Mouse (Mus musculus) intestine, postnatal 0 days (tissue): ENCODE results near the gene Ptpn11. TPM values are rescaled to one million over a fixed set of nuclear protein-coding genes. Genes with fewer than 3 reads are reported as not detected.
"Not testable (repeated sequence)": the region's sequence is repeated elsewhere in the genome, so short reads cannot be mapped to it uniquely, and the experiment has no call there.

ENCODE experiments used
- ATAC-seq: fragments of 200-750 bp; cut with Nextera tagmentation; 2 replicates; pipeline ENCODE4 v1.8.0; 2017; ENCODE audit warnings: mild to moderate bottlenecking, moderate TSS enrichment, moderate library complexity
- H3K27ac ChIP-seq: fragments of 300-500 bp; sonication (generic); 2 replicates; pipeline ENCODE4 v1.5.1; 2014; ENCODE audit warnings: mild to moderate bottlenecking, low read depth, low read length, moderate library complexity
- H3K27me3 ChIP-seq: fragments of 300-500 bp; sonication (generic); replicated peaks from 2 replicates; pipeline ENCODE4 v1.6.1; 2014; ENCODE audit warnings: low read length, mixed read lengths; ENCODE audit not compliant: control insufficient read depth, insufficient read depth
- H3K36me3 ChIP-seq: fragments of 300-500 bp; sonication (generic); 2 replicates; pipeline ENCODE4 v1.6.1; 2014; ENCODE audit warnings: mild to moderate bottlenecking, moderate library complexity; ENCODE audit not compliant: control insufficient read depth, insufficient read depth
- H3K4me1 ChIP-seq: fragments of 300-500 bp; sonication (generic); replicated peaks from 2 replicates; pipeline ENCODE4 v1.6.1; 2014; ENCODE audit warnings: antibody characterized with exemption, low read length, mixed read lengths; ENCODE audit not compliant: control insufficient read depth, insufficient read depth
- H3K4me2 ChIP-seq: fragments of 300-500 bp; sonication (generic); replicated peaks from 2 replicates; pipeline ENCODE4 v1.6.1; 2014; ENCODE audit warnings: low read depth, mild to moderate bottlenecking, moderate library complexity
- H3K4me3 ChIP-seq: fragments of 300-500 bp; sonication (generic); 2 replicates; pipeline ENCODE4 v1.5.1; 2014; ENCODE audit warnings: low read depth, low read length
- H3K9ac ChIP-seq: fragments of 300-500 bp; sonication (generic); 2 replicates; pipeline ENCODE4 v1.6.1; 2014; ENCODE audit warnings: mild to moderate bottlenecking, low read depth, low read length
- H3K9me3 ChIP-seq: fragments of 300-500 bp; sonication (generic); 2 replicates; pipeline ENCODE4 v1.6.1; 2016; ENCODE audit warnings: mixed run types; ENCODE audit not compliant: control insufficient read depth
- CTCF ChIP-seq: sonication (generic); IDR thresholded peaks from 2 replicates; pipeline ENCODE4 v1.5.1; 2016; ENCODE audit warnings: low read depth, mild to moderate bottlenecking, control low read depth, antibody characterized with exemption, moderate library complexity
- WGBS: fragments of 180-500 bp; shearing (Covaris S2); extraction: QIAGEN DNeasy Blood & Tissue Kit; methylation state at CpG from one replicate; pipeline ENCODE4 v1.1.7; 2014; 5-methylcytosine and 5-hydroxymethylcytosine counted together
- polyA plus RNA-seq: library from polyadenylated mRNA; unstranded; fragments of >200 nt; fragmentation: Nextera tagmentation; extraction: Ambion mirVana; gene quantifications from 2 replicates; pipeline ENCODE4 v1.2.1, GENCODE M21; 2015

Gene Ptpn11
- polyA plus RNA-seq, 1 experiment from 2014 or later, result 14.0 TPM

DNA sequence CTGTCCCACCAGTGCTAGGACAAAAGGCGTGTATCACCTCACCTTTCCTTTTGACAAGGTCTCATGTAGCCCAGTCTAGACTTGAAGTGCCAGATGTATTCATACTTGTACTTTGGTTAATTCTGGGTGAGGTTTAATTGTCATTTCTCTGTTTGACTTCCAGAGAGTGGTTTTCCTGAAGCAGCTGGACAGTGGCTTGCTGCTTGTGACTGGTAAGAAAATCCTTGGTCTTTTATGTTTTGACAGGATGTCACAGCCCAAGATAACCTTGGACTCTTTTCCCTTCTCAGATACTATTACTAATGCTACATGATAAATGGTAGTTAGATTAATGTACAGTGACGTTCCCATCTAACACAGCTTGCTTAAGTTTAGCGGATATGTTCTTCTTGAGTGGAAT is 15.8 kb upstream of the Ptpn11 start:
- H3K9me3 ChIP-seq, result no peaks in the 10 kb centered on the region
- ATAC-seq, result no peak
- H3K4me1 ChIP-seq, result no peaks in the 10 kb centered on the region
- no peaks in the 10 kb centered on the region for H3K27me3 ChIP-seq
- no peak overlapping the region for H3K27ac ChIP-seq
- no peak overlapping the region for H3K4me2 ChIP-seq
- no peak for TF ChIP-seq CTCF
- peaks cover 62% of the 10 kb centered on the region for H3K36me3 ChIP-seq
- WGBS, result 69% methylated on average over 3 of the region's 3 CpGs
- no peak overlapping the region for H3K9ac ChIP-seq
- no peak overlapping the region for H3K4me3 ChIP-seq

DNA sequence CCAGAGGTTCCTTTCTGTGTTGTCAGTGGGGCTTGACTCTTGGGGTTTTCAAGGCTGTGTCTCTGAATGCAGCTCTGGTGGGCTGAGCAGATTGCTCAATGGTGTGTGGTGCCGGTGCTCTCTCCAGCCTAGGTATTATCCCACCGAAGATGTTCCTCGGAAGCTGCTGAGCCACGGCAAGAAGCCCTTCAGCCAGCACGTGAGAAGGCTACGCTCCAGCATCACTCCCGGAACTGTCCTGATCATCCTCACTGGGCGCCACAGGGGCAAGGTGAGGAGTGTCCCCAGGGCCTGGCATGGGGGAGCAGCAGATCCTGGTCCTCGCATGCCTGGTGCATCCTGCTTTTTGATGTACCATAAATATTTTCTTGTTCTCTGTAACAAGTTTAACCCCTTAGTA is 15.3 kb upstream of the Ptpn11 start:
- Histone ChIP-seq H3K4me2 (peak overlapping the region; percentile 75; the same call in 1 of the 2 replicates), H3K27ac (no peak overlapping the region), H3K36me3 (peaks cover 57% of the 10 kb centered on the region), H3K4me1 (no peaks in the 10 kb centered on the region), H3K4me3 (0 out of 2 replicates have a peak overlapping the region, but pooled peaks have one; percentile 80), H3K9me3 (no peaks in the 10 kb centered on the region), H3K27me3 (no peaks in the 10 kb centered on the region), H3K9ac (no peak overlapping the region)
- TF ChIP-seq CTCF, result no peak
- WGBS, result 69% methylated on average over 9 of the region's 9 CpGs
- no peak for ATAC-seq

DNA sequence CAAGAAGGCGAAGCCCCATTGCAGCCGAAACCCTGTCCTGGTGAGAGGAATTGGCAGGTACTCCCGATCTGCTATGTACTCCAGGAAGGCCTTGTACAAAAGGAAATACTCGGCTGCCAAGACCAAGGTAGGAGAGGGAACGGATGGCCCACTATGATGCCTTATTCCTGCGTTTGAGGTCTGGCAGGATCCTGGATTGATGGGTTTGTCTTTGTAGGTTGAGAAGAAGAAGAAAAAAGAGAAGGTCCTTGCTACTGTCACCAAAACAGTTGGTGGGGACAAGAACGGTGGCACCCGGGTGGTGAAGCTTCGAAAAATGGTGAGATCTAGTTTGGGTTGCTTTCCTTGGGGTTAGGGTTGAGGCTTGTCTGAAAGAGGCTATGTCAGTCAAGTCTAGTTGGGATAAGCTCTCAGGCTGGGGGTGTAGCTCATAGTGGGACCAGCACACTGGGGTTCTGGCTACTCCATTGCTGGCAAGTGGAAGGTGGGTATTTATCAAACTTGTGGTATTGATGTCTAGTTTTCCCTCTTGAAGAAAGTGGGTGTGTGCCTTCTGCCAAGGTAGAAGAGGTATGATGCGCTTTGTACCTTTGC is 14.4 kb upstream of the Ptpn11 start:
- ATAC-seq, H3K27me3 ChIP-seq, H3K4me1 ChIP-seq, H3K9me3 ChIP-seq: not testable (repeated sequence)
- 51% methylated on average over 8 of the region's 10 CpGs for WGBS
- peaks cover 48% of the 10 kb centered on the region for H3K36me3 ChIP-seq
- H3K4me3 ChIP-seq, result peak overlapping the region; percentile 80
- peak overlapping the region; percentile 7 for H3K9ac ChIP-seq
- peak overlapping the region; percentile 75 for H3K4me2 ChIP-seq
- peak overlapping the region; percentile 15; the same call in 1 of the 2 replicates for H3K27ac ChIP-seq

DNA sequence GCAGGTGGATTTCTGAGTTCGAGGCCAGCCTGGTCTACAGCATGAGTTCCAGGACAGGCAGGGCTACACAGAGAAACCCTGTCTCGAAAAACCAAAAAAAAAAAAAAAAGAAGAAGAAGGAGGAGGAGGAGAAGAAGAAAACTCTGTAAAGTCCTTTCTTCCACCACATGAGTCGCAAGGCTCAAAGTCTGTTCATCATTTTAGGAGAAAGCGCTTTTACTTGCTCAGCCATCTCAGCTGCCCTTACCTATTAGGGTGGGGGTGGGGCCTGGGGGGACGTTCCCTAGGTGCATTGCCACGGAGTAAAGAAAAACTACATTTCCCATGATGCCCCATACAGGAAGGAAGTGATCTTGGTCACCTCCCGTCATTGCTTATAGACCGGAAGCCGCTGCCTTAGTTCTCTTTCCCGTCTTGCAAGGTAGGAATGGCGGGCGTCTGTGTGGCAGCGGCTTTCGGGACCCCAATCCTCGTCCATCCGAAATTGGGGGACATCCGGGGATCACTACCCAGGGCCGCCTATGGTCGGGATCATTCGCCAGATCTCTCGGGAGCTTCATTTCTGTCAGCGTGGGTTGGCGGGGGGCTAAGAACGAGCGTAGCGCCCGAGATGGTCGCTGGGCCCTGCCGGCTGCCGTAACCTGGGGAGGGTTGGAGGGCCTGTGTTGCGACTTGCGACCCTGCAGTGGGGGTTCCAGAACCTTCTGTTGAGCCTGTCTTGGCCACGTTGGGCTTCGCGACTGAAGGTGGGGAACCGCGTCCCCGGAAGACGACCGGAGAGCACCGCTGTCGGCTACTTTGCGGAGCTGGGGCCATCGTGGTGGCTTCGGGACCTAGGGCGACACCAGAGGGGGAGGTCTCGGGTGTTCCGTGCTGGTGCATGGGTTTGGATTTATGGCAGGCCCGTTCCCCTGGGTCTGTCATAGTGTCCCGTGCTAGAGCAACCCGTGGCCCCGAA is 13.2 kb upstream of the Ptpn11 start, which contains the start of gene Rpl6:
Rpl6 (plus strand) TSS at position 350 of the 958 bp plus-strand sequence.
- peak within 1 kb of the TSS; percentile 75 for H3K4me2 ChIP-seq
- H3K9me3 ChIP-seq, result no peaks in the 10 kb centered on the region
- TF ChIP-seq CTCF, result no peak
- H3K4me1 ChIP-seq, result no peaks in the 10 kb centered on the region
- no peaks in the 10 kb centered on the region for H3K27me3 ChIP-seq
- H3K9ac ChIP-seq, result peak within 1 kb of the TSS; percentile 96
- WGBS, result 1% methylated on average over 52 of the region's 52 CpGs
- H3K27ac ChIP-seq, result peak within 1 kb of the TSS; percentile 79
- peak within 1 kb of the TSS; percentile 80 for H3K4me3 ChIP-seq
- ATAC-seq, result peak; percentile 84
- H3K36me3 ChIP-seq, result peaks cover 37% of the 10 kb centered on the region

DNA sequence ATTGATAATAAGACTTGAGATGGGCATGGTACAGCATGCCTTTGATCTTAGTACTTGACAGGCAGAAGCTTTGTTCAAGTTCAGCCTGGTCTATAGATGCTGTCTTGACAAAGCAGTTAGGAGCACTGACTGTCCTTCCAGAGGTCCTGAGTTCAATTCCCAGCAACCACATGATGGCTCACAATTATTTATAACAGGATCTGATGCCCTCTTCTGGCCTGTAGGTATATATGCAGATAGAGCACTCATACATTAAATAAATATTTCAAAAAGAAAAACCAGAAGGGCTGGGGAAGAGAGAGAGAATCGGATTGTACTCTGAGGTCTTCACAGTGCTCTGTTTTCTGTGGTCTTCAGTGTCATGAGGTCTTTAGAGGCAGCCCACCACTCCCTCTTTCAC is 11.3 kb upstream of the Ptpn11 start:
- peak; percentile 26; the same call in 1 of the 2 replicates for TF ChIP-seq CTCF
- 81% methylated on average over 1 of the region's 1 CpGs for WGBS
- Histone ChIP-seq H3K9ac (no peak overlapping the region), H3K4me1 (no peaks in the 10 kb centered on the region), H3K4me3 (no peak overlapping the region), H3K9me3 (no peaks in the 10 kb centered on the region), H3K27ac (no peak overlapping the region), H3K27me3 (no peaks in the 10 kb centered on the region), H3K4me2 (no peak overlapping the region), H3K36me3 (peaks cover 19% of the 10 kb centered on the region)
- no peak for ATAC-seq

DNA sequence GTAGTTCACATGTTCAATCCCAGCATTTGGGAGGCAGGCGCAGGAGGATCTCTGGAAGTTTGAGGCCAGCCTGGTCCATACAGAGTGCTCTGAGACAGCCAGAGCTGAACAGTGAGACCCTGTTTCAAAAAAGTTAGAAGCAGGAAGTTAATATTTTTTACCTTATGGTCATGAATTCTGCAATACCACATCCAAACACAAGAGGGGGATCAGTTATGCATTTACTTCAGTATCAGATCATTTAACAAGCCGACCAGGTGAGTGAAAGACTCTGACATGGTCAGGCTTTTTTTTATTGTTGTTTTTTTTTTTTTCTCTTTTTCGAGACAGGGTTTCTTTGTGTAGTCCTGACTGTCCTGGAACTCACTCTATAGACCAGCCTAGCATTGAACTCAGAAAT is 10.5 kb upstream of the Ptpn11 start:
- no peak for ATAC-seq
- Histone ChIP-seq H3K27ac (no peak overlapping the region), H3K9ac (no peak overlapping the region), H3K4me1 (no peaks in the 10 kb centered on the region), H3K9me3 (no peaks in the 10 kb centered on the region), H3K4me2 (no peak overlapping the region), H3K4me3 (no peak overlapping the region), H3K36me3 (peaks cover 13% of the 10 kb centered on the region; the same call in 1 of the 2 replicates), H3K27me3 (no peaks in the 10 kb centered on the region)
- peak; percentile 73 for TF ChIP-seq CTCF
- 39% methylated on average over 3 of the region's 3 CpGs for WGBS
